Mouse (Mus musculus): ENCODE measurements around the gene Plxnb1.

Plxnb1 gene

GRCm38 (mm10) chr9:109060898-109061295 lies 34.3 kb upstream of the Plxnb1 start:
- no peak for DNase-seq (ENCODE audit: extremely low spot score, low spot score)

DNA sequence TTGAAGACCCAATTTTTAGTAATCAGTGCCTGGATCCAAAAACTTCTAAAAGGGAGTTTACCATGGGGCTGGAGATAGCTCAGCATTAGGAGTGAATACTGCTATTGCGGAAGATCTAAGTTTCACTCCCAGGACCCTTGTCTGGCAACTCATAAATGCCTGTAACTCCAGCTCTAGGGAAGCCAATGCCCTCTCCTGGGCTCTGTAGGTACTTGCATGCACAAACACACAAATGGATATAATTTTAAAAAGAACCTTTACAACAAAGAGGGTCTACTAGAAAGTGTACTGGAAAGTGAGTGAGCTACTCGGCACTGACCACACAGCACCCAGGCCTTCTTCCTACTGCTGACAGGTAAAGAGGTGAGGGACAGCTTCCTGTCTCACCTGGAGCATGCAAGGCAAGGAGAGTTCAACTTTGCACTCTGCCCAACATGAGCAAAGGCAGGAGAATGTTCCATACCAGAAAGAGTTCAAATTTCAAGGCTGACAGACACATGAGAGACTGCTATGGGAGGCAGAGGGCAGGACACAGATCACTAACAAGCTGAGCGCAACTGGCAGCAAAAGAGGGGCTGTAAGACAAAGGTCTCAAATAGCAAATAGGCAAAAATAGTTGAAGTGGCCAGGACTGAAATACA lies 27.0 kb upstream of the Plxnb1 start:
- DNase-seq (ENCODE audit: extremely low spot score, low spot score): no peak

GRCm38 (mm10) chr9:109073661-109074573 lies 21.3 kb upstream of the Plxnb1 start, which contains the start of gene Atrip:
Gene Atrip (minus strand): TSS chr9:109074124.
- DNase-seq (ENCODE audit: extremely low spot score, low spot score): peak; percentile 92

- no peak for DNase-seq (ENCODE audit: extremely low spot score, low spot score)
Observed at GRCm38 (mm10) chr9:109080516-109080915, 14.7 kb upstream of the Plxnb1 start.

GRCm38 (mm10) chr9:109081749-109082123 lies 13.5 kb upstream of the Plxnb1 start:
- no peak for DNase-seq (ENCODE audit: extremely low spot score, low spot score)

DNA sequence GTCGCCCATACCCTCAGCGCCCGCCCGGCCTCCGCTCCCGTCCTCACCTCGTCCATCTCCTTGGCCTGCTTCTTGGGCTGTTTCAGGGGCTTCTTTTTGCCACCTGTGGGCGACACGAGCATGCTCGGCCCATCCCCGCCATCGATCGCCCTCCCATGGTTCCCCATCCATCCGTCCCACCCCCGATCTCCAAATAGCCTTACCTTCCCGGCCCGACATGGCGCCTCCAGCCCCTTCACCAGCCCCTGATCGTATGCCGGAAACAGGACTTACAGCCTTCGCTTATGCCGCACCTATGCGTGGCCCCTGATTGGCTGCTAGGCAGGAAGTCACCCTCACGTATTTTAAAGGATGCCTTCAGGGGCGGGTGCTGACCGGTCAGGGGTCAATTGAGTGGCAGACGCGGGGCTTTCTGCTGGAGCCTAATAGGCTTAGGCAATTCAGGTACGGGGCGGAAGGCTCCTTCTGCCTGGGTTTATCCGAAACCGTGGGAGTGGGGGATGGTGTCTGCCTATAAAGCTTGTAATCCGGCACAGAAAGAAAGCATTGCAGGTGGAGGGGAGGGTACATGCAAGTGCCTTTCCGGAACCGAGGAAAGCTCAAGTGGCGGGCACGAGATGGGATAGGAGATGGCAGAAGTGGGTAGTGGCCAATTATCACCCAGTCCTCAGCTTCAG lies 12.9 kb upstream of the Plxnb1 start, which contains the start of the genes Ccdc51 and Tma7:
Ccdc51 (plus strand) TSS at position 370 of the 677 bp plus-strand sequence.
Tma7 (minus strand) TSS at position 464 of the 677 bp plus-strand sequence.
- peak; percentile 84 for DNase-seq (ENCODE audit: extremely low spot score, low spot score)

DNA sequence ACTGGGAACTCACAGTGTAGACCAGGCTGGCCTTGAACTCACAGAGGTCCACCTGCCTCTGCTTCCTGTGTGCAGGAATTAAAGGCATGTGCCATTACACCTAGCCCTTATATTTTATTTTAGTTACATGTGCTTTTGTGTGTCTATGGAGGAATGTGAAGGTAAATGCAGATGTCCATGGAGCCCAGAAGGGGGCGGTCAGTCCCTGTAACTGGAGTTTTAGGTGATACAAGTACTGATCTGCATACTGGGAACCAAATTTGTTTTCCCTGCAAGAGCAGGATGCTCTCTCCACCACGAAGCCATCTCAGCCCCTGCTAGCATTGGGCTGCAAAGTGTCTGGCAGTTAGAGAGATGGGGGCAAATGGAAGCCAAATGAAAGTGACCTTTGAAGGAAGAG lies 10.3 kb upstream of the Plxnb1 start:
- no peak for DNase-seq (ENCODE audit: extremely low spot score, low spot score)

- DNase-seq (ENCODE audit: extremely low spot score, low spot score): no peak
Observed at GRCm38 (mm10) chr9:109087987-109088386, 7.2 kb upstream of the Plxnb1 start.

GRCm38 (mm10) chr9:109090446-109090845 lies 4.7 kb upstream of the Plxnb1 start:
- no peak for DNase-seq (ENCODE audit: extremely low spot score, low spot score)

- no peak for DNase-seq (ENCODE audit: extremely low spot score, low spot score)
Observed at GRCm38 (mm10) chr9:109091802-109092201, 3.4 kb upstream of the Plxnb1 start.

DNA sequence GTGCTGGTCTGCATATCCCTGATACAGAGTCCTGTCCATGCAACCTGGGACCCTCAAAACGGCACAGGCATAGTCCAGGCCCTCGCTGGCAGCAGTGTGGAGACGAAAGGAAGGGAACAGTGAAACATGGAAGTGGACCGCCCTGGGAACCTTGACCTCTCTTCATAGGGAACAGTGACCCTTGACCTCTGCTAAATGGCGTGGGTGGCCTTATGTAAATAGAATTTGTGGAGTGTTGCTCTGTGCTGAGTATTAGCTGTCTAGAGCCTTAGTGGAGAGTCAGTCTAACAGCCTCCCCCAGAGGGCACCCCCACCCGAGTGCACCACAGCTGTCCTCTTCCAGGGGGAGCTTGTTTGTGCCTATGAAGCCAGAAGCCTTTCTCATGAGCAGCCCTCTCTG lies 2.4 kb upstream of the Plxnb1 start:
- DNase-seq (ENCODE audit: extremely low spot score, low spot score): no peak

- no peak for DNase-seq (ENCODE audit: extremely low spot score, low spot score)
Observed at GRCm38 (mm10) chr9:109093786-109094552, 1.2 kb upstream of the Plxnb1 start.

DNA sequence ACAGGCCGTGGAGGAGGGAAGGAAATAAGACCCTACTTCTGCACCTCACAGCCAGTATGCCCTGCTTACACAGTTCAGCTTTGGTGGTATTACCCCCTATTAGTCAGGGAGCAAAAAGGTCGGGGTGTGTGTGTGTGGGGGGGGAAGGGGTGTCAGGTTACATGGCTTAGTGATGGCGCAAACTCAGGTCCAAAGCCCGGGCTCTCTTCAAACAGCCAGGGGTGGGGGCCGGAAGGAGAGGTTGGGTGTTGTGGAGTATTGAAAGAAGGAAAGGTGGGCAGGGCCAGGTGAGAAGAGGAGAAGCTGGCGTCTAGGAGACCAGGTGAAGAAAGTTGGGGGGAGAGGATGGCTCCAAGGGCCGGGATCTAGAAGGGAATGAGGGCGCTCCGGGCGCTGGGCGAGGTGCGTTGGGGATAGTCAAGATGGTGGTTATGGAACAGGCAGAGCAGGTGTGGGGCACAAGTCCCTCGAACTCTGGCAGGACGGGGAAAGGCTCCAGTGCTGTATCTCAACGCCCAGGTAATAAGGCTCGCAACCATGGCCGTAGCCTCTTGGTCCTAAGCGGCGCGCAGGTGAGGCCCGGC lies 544 bp upstream of the Plxnb1 start:
- peak; percentile 64 for DNase-seq (ENCODE audit: extremely low spot score, low spot score)

DNA sequence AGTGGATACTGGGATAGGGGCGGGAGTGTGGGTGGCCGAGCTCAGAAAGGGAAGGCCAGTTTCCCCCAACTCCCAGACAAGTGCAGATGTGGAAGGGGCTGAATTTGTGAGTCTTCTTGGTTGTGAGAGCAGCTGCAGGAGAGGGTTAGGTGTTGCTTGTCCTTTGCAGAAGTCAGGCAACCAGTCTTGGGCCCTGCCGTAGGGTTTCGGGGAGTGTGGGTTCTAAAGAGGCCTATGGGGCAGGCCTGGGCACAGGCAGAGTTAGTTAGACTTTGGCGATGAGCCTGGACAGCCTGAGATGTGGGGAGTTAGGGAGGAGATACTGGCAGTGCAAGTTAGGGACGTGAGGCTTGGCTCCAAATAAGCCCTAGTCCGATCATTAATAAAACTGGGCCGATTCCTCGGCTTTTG lies 1.1 kb downstream of the Plxnb1 start:
- peak; percentile 29 for DNase-seq (ENCODE audit: extremely low spot score, low spot score)

GRCm38 (mm10) chr9:109096856-109097255 lies 1.7 kb downstream of the Plxnb1 start:
- peak; percentile 42 for DNase-seq (ENCODE audit: extremely low spot score, low spot score)

DNA sequence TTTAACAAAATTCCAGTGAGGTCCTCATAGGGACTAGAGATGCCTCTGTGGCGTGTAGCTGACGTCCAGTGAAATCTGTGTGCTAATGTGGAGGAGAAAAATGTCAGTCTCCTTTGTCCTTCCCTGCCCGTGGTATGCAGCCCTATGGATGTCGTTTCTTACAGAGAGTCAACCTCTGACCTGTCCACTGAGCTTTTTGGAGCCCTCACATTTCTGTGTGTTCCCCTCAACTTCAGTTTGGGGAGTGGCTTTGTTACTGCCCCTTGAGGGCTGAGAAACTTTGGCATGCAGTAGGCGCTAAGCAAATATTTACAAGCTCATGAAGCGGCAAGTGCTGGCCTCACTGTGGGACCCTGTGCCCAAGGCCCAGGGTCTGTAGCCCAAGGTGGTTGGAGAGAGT lies 2.1 kb downstream of the Plxnb1 start:
- DNase-seq (ENCODE audit: extremely low spot score, low spot score): peak; percentile 31

DNA sequence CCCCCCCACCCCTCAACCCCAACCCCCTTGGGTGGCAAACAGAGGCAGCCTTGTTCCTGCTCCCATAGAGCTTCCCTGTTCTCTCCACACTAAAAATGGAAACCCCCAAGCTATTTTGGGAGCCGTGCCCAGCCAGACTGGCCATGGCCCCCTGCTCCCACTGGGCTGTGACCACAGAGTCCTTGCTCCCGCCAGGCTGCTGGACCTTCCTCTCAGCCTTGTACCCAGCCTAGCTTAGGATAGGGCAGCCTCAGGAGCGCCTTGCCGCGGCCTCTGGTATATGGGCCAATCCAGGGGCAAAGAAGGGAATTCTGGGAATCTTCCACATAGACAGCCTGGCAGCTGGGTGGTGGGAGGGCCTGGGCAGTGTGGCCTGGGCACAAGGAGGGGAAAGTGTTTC lies 2.6 kb downstream of the Plxnb1 start:
- no peak for DNase-seq (ENCODE audit: extremely low spot score, low spot score)

DNA sequence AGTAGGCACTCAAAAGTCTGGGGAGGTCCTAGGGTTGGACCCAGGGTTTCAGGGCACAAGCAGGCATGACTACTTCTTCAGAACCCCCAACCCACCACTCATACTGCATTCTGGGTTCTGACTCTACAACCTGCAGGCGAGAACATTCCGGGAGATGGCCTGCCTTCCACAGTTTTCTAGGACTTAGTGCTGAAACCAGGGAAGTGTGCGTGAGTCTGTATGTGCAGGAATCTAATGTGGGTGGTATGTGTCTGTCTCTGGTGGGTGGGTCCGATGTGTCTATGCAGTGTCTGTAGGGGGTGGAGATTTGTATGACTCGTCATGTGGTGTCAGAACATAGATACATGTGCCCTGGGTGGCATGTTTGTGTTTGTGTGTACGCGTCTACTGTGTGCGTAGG lies 3.2 kb downstream of the Plxnb1 start:
- DNase-seq (ENCODE audit: extremely low spot score, low spot score): no peak

- DNase-seq (ENCODE audit: extremely low spot score, low spot score): no peak
Observed at GRCm38 (mm10) chr9:109098969-109099368, 3.8 kb downstream of the Plxnb1 start.

- DNase-seq (ENCODE audit: extremely low spot score, low spot score): no peak
Observed at GRCm38 (mm10) chr9:109100307-109100928, 5.2 kb downstream of the Plxnb1 start.
